Mouse (Mus musculus) megakaryocyte, embryonic 14.5 days (primary cell): Measurements from ENCODE around the gene Serpinb2.

Experiments
- FLI1 ChIP-seq: IDR thresholded peaks from 2 replicates; pipeline ENCODE4 v1.6.1; 2012; ENCODE audit warnings: low read length, inconsistent platforms, mixed read lengths
- GATA1 ChIP-seq: IDR thresholded peaks from 3 replicates; pipeline ENCODE4 v1.6.1; 2012; ENCODE audit warnings: mixed read lengths, low read length, inconsistent platforms, borderline replicate concordance

DNA sequence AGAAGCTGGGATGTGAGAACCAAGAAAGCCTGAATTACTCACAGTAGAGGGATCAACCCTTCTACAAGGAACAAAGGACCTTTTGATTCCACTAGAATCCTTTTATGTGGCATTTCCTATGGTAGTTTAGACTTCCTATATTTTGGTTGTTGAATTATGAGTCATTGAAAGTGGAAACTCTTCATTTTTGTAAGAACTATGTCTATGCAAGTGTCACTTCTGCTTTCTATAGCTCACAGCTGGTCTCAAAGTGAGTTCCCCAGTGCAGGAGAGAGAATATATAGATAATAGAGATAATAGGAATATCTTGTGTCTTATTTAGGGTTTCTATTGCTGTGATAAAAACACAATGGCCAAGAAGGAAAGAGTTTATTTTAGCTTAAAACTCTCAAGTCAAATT, 71.7 kb downstream of the Serpinb2 start:
- TF ChIP-seq FLI1 (no peak), GATA1 (no peak)
